Mouse (Mus musculus) hindbrain, postnatal 0 days (tissue): ENCODE results near the gene Dcun1d3. TPM values are rescaled to one million over a fixed set of nuclear protein-coding genes. Genes with fewer than 3 reads are reported as not detected.

ENCODE experiments used
- ATAC-seq: fragments of 200-750 bp; cut with Nextera tagmentation; 2 replicates; pipeline ENCODE4 v1.8.0; 2017; ENCODE audit warnings: mild to moderate bottlenecking, moderate TSS enrichment, moderate library complexity
- DNase-seq: peaks from one replicate; pipeline ENCODE4 v3.0.0-alpha.2; 2015; ENCODE audit warnings: low spot score
- H3K27ac ChIP-seq: fragments of 300-500 bp; sonication (generic); 2 replicates; pipeline ENCODE4 v1.5.1; 2014; ENCODE audit warnings: mild to moderate bottlenecking
- H3K27me3 ChIP-seq: fragments of 300-500 bp; sonication (generic); 2 replicates; pipeline ENCODE4 v1.6.1; 2014; ENCODE audit warnings: low read length, mixed read lengths; ENCODE audit not compliant: insufficient read depth
- H3K36me3 ChIP-seq: fragments of 300-500 bp; sonication (generic); 2 replicates; pipeline ENCODE4 v1.6.1; 2014; ENCODE audit warnings: low read length, mixed read lengths; ENCODE audit not compliant: insufficient read depth
- H3K4me1 ChIP-seq: fragments of 300-500 bp; sonication (generic); 2 replicates; pipeline ENCODE4 v1.6.1; 2014; ENCODE audit warnings: antibody characterized with exemption, low read length, mixed read lengths; ENCODE audit not compliant: insufficient read depth
- H3K4me2 ChIP-seq: fragments of 300-500 bp; sonication (generic); 2 replicates; pipeline ENCODE4 v1.6.1; 2014; ENCODE audit warnings: low read depth, mild to moderate bottlenecking, low read length, moderate library complexity, mixed read lengths
- H3K4me3 ChIP-seq: fragments of 300-500 bp; sonication (generic); 2 replicates; pipeline ENCODE4 v1.5.1; 2014; ENCODE audit warnings: low read length
- H3K9ac ChIP-seq: fragments of 300-500 bp; sonication (generic); replicated peaks from 2 replicates; pipeline ENCODE4 v1.6.1; 2014; ENCODE audit warnings: mild to moderate bottlenecking, low read length, moderate library complexity, mixed read lengths
- H3K9me3 ChIP-seq: fragments of 300-500 bp; sonication (generic); 2 replicates; pipeline ENCODE4 v1.6.1; 2016; ENCODE audit warnings: low read length, mixed read lengths
- CTCF ChIP-seq: IDR thresholded peaks from 2 replicates; pipeline ENCODE4 v1.5.1; 2016; ENCODE audit warnings: antibody characterized with exemption, control low read depth, low read depth
- WGBS: fragments of 180-500 bp; shearing (Covaris S2); extraction: QIAGEN DNeasy Blood & Tissue Kit; methylation state at CpG from one replicate; pipeline ENCODE4 v1.1.7; 2014; 5-methylcytosine and 5-hydroxymethylcytosine counted together
- polyA plus RNA-seq: library from polyadenylated mRNA; unstranded; fragments of >200 nt; fragmentation: Nextera tagmentation; extraction: Ambion mirVana; gene quantifications from 2 replicates; pipeline ENCODE4 v1.2.1, GENCODE M21; 2015
- total RNA-seq: library from RNA; depleted of rRNA; stranded (reverse); fragments of >200 nt; gene quantifications from 2 replicates; pipeline ENCODE4 v1.2.3, GENCODE M21; 2014; rRNA removed

The Dcun1d3 gene
- total and polyA plus RNA-seq, 2 experiments from 2014 or later, result 8.5 to 11.5 TPM

DNA sequence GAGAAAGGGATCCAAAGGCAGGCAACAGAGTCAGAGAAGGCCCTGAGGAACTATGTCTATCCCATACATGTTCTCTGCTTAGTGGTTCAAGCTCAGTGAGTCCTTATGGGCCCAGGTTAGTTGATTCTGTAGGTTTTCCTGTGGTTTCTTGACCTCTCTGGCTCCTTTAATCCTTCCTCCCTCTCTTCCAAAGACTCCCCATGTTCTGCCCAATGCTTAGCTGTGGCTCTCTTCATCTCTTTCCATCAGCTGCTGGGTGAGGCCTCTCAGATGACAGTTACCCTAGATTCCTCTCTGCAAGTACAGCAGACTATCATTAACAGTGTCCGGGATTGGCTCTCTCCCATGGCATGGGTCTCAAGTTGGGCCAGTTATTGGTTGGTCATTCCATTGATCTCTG, 60.7 kb downstream of the Dcun1d3 start:
- ATAC-seq (no peak), DNase-seq (no peak)
- Histone ChIP-seq H3K27me3 (no peaks in the 10 kb centered on the region), H3K4me1 (no peaks in the 10 kb centered on the region), H3K4me3 (no peak overlapping the region), H3K27ac (no peak overlapping the region), H3K9ac (no peak overlapping the region), H3K4me2 (no peak overlapping the region), H3K36me3 (no peaks in the 10 kb centered on the region), H3K9me3 (no peaks in the 10 kb centered on the region)
- WGBS, result 100% methylated on average over 1 of the region's 1 CpGs
- no peak for TF ChIP-seq CTCF

DNA sequence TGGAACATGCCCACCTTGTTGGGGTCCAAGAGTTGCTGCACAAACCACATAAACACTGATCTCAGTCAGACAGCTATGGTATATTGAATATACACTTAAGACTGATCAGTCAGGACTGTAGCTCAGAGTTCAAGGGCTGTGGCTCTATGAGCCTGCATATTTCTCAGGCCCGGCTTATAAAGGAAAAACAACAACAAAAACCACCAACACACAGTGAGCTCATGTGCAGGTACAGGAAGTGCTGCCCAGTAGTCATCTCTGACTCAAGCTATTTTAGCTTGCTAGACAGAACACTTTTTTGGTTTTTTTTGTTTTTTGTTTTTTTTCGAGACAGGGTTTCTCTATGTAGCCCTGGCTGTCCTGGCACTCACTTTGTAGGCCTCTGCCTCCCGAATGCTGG, 87.4 kb downstream of the Dcun1d3 start:
- Histone ChIP-seq H3K4me2 (no peak overlapping the region), H3K36me3 (no peaks in the 10 kb centered on the region), H3K27me3 (no peaks in the 10 kb centered on the region), H3K9ac (no peak overlapping the region), H3K4me3 (no peak overlapping the region), H3K9me3 (no peaks in the 10 kb centered on the region), H3K27ac (no peak overlapping the region), H3K4me1 (no peaks in the 10 kb centered on the region)
- DNase-seq (no peak), ATAC-seq (no peak)
- TF ChIP-seq CTCF, result no peak
- WGBS, result 90% methylated on average over 3 of the region's 3 CpGs

DNA sequence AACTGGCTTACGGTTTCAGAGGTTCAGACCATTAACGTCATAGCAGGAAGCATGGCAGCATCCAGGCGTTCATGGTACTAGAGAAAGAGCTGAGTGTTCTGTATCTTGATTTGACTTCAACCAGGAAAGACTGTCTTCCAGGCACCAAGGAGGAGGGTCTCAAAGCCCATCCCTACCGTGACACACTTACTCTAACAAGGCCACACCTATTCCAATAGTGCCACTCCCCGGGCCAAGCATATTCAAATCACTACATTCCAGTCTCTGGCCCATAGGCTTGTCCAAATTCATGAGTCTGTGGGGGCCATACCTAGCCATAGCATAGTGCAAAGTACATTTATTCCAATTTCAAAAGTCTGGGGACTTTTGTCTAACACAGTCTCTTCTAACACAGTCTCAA, 88.7 kb downstream of the Dcun1d3 start:
- WGBS, result 92% methylated on average over 5 of the region's 5 CpGs
- Histone ChIP-seq H3K4me1 (no peaks in the 10 kb centered on the region), H3K9ac (no peak overlapping the region), H3K27ac (no peak overlapping the region), H3K4me3 (no peak overlapping the region), H3K4me2 (no peak overlapping the region), H3K27me3 (no peaks in the 10 kb centered on the region), H3K36me3 (no peaks in the 10 kb centered on the region), H3K9me3 (no peaks in the 10 kb centered on the region)
- no peak for TF ChIP-seq CTCF
- no peak for ATAC-seq
- no peak for DNase-seq

Other genes with a start within 250 kb of the Dcun1d3 start
- not detected in 2 replicates for gene Acsm4, start 206.3 kb downstream of the Dcun1d3 start, total RNA-seq
- gene Acsm4, start 206.3 kb downstream of the Dcun1d3 start, polyA plus RNA-seq, result not detected in 2 replicates
- gene Thumpd1, start 175.5 kb downstream of the Dcun1d3 start, total RNA-seq, result 24.4 and 29.0 TPM in 2 replicates
- gene Thumpd1, start 175.5 kb downstream of the Dcun1d3 start, polyA plus RNA-seq, result 64.2 and 65.2 TPM in 2 replicates
- not detected in 2 replicates for gene Acsm3, start 135.4 kb downstream of the Dcun1d3 start, total RNA-seq
- 0.09 TPM in 1 of 2 replicates, not detected in the other for gene Acsm3, start 135.4 kb downstream of the Dcun1d3 start, polyA plus RNA-seq
- 3.9 and 4.4 TPM in 2 replicates for gene Rexo5, start 102.3 kb downstream of the Dcun1d3 start, total RNA-seq
- 6.8 and 7.9 TPM in 2 replicates for gene Rexo5, start 102.3 kb downstream of the Dcun1d3 start, polyA plus RNA-seq
- gene Eri2, start 102.2 kb downstream of the Dcun1d3 start, total RNA-seq, result 8.2 and 9.6 TPM in 2 replicates
- 8.7 and 10.4 TPM in 2 replicates for gene Eri2, start 102.2 kb downstream of the Dcun1d3 start, polyA plus RNA-seq
- 7.8 and 9.0 TPM in 2 replicates for gene Lyrm1, start 437 bp downstream of the Dcun1d3 start, total RNA-seq
- gene Lyrm1, start 437 bp downstream of the Dcun1d3 start, polyA plus RNA-seq, result 21.9 and 24.8 TPM in 2 replicates
- 0.11 and 0.31 TPM in 2 replicates for gene Dnah3, start 199.0 kb upstream of the Dcun1d3 start, total RNA-seq
- gene Dnah3, start 199.0 kb upstream of the Dcun1d3 start, polyA plus RNA-seq, result 0.03 and 0.08 TPM in 2 replicates
- 20.2 and 21.4 TPM in 2 replicates for gene Tmem159, start 206.1 kb upstream of the Dcun1d3 start, total RNA-seq
- 23.0 and 26.5 TPM in 2 replicates for gene Tmem159, start 206.1 kb upstream of the Dcun1d3 start, polyA plus RNA-seq
- gene Zp2, start 249.0 kb upstream of the Dcun1d3 start, total RNA-seq, result not detected in 2 replicates
- gene Zp2, start 249.0 kb upstream of the Dcun1d3 start, polyA plus RNA-seq, result not detected in 2 replicates